Mouse (Mus musculus) lung, postnatal 10 days (tissue): ENCODE data around the gene Mecom.

Experiments
- DNase-seq: peaks from one replicate; pipeline ENCODE4 v3.0.0; 2021

Mecom gene

DNA sequence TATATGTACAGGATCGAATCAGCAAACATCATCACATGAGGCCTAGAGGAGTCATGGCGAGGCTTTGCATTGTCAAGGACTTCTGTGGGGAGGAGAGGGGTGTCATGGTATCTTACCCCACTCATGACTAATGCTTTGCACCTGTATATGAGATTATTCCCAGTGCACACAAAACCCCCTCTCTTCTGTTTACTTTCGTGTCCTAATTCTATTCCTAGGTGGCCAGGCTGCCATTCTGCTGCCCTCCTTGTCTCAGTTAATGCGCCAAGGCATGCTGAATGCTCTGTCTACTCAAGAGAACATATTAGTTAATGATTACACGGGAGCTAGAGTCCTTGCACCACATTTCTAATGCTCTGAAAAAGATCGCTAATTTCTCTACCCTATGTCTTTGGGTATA lies 412.0 kb downstream of the Mecom start:
- no peak for DNase-seq

DNA sequence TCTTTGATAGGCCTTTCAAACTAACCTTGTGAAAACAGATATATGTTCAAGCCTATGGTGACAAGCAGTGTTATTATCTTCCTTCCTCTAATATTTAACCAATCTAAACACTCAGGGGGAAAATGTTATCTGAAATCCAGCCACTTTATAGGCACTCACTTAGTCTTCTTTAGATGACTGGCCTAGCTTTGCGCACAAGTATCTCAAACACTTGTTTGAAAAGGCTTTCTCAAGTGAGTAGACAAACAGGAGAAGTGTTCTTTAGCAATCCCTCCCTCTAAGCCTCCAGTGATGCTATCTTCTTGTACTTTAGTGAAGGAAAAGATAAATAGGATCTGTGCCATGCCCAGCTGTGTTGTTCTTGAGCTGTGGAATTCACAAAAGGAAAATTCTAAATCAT lies 412.7 kb downstream of the Mecom start:
- DNase-seq, result peak; percentile 11

DNA sequence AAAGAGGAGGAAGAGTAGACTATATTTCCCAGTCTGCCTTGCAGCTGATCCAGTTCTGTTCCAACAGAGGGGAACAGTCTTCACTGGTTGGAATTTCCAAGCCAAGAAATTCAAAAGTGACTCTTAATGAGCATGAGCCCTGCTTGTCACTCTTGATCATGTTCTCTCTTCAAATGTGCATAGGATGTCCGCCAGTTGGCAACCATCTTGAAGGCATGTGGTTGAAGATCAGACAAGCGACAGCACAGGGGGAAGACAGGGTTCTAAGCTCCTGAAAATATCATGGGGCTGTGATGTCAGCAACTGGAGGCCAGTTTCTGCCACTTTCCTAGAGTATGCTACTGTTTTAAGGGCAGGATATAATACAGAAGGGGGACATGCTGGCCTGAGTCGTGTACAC lies 414.8 kb downstream of the Mecom start:
- DNase-seq, result no peak

DNA sequence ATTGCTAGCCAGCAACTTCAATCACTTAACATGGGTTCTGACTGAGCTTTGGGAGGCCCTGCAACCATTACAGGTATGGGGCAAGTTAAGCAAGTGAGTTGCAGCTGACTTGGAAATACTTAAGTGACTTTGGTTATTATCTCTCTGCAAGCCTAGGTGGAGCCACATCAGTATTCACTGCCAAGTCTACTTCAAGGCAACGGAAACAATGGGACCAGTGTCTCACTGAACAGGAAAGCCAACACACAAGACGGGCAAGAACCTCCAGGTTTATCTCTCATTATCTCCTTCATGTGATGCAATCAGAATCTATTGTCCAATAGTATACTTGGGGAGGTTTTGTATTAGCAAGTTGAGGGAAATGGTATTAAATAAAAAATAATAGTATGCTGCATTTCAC lies 415.4 kb downstream of the Mecom start:
- DNase-seq, result no peak

DNA sequence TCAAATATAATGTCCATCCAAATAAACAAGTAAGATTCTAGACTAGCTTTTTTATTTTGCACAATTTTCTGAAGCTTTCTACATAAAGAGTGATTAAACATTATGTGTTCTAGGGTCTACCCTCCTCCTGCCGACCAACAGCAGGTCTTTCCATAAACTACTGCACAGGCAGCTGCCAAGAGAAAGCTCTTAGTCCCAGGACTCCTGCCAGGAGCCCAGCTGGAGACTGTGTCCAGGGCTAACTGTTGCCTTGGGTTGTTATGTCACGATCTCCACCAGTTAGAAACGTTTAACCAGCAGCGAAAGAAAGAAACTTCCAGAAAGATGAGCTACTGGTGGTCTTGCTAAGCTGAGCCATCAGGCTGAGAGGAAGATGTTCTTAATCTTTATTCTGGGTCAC lies 417.3 kb downstream of the Mecom start:
- DNase-seq, result peak; percentile 71

DNA sequence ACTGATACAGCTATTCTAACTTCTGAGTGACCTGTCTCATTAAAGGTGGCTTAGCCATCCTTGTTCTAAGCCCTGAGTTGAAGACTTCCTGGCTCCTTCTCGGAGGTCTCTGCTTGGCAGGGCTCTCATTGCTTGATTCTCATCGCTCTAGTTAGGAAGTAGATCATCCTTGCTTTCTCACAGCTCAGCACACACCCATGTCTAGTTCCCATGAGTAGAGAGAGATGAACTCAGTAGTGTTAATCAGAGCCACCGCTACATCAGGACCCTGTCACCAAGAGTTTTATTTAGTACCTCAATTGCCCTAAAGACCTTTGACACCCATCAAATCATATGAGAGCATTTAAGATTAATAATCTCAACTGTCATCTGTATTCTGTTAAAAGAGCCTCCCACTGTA lies 425.2 kb downstream of the Mecom start:
- DNase-seq, result no peak

DNA sequence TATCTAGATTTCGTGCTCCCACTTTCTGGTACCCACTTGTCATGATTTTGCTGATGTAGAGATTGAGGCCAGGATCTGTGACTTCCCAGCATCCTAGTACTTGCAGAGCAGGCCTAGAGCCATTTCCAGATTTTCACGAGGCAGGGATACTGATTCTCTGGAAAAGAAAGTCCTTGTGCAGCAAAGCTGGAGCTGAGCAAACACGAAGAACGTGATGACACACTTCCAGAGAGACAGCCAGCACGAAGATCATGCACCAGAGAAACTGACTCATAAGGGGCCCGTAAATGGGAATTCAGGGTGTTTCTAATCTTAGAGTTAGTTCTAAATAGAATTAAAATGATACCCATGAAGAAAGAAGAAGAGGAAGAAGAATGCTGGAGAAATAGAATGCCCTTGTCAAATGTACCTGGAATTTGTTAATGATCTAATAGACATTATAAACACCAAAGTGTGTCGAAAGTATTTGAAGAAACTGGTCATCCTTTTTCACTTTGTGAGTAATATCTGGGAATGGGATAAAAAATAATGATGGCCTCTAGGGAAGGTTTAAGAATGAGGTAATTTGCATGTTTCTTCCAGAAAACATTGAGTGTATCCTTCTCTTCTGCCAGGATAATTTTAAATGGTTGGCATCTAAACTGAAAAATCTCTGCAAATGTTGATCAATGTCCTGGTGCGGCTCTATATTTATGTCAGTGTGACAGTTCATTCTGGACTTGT lies 426.9 kb downstream of the Mecom start:
- DNase-seq, result no peak

DNA sequence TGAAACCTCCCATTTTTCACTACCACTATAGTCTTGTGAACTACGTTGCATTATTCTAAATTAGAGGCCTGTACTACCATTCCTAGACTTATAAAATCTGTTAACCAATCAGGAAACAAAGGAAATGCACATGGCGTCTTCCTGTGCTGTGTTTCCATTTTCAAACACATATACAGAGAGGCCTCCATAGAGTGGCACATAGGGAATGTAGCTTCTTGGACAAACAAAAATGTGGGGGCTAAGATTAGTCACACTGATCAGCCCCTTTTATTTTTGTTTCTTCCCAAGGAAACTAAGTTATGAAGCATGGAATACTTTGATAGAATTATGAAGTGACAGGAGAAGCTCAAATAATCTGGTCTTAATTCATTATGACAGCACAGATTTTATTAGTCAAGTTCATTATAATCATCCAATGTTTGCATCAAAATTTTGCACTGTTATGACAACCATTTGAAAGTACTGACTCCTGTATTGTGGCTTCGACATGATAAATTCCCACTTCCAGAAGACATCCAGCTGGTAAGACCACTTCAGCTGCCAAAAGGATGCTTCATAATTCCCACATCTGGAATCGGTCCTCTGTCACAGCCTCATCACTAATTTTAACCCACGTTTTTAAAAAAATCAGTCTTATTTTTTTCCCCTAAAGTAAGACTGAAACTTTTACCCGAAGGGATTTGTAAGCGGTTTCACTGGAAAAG lies 429.1 kb downstream of the Mecom start:
- DNase-seq, result peak; percentile 20

DNA sequence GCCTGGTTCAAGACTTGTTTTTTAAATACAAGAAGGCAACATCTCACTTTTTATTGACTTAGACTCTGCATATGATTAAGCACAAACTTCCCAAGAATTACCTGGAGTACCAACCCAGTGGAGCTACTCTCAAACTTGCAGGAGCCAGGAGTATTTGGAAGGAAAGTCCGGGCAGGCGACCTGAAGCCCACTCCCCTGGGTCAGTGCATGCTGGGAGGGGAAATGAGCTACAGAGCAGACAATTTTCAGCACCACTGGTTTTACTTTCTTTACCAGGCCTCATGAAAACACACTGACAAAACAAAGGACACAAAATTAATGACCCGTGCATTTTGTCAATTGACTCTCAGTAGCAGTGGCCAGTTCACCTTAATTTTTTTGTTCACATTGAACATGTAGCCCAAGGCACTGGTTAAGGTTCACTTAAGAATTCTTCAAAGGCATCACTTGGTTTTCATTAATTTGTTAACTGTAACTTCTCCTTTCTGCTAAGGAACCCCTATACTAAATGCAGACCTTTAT lies 434.5 kb downstream of the Mecom start:
- no peak for DNase-seq

DNA sequence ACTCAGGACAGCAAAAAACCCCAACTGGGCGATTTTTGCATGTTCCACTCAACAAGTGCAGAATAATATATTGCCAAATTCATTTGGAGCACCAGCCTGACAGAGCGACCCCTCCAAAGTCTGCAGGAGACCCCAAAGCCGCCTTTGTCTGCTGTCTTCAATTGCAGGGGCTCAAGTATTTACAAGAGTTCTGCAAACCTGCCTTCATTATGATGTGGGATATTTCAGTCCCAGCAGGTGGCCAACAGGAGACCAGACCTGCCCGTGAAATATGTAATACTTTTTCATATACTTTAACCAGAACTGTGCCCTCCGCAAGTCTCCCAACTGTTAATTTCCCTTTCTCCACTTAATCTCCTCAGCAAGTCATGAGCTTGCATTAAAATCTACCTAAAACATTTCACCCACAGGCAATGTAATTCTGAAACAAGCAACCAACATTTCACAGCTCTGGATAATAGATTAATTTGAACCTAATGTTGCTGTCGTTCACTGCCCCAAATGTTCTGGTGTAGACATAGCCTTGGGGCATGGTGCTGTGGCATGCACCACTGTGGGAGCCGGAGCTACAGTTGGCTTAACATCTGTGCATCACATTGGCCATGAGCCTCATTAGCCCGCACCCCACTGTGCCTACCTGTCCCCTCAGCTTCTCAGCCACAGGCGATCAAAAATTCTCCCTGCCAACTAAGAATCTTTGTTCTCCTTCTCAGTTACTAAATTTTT lies 439.7 kb downstream of the Mecom start:
- DNase-seq, result no peak

DNA sequence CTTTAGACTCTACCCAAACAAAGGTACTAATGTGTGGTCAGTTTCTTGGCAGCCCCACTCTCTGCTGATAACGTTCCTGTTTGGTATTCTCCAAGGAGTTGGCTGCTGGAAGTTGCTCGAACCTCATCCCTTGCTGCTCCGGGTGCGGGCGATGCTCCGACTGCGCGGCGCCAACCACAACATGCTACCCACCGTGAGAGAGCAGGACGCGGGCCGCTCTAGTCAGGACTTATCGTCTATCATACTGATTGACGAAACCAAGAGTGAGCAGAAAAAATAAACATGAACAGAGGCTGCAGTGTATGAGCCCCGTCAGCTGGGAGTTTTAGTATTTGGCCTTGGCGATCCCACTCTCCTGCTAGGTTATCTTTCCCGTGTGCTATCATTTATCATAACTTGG lies 441.3 kb downstream of the Mecom start:
- peak; percentile 32 for DNase-seq

DNA sequence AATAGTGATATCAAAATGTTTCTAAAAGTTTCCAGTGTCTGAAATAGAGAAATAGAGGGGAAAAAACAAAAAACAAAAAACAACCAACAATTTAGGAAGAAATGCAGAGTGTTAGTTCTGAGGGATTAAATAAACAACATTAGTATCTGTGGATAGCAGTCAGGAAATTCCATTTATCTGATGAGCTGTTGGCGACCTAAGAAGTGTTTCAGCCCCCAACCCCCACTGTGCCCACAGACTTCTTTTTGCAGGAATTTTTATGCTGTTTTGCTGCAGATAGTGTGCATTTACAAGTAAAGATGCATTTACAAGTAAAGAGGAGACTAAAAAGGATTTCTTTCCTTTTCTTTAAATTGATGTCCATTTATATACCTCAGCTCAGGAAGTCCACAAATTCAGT lies 441.9 kb downstream of the Mecom start:
- DNase-seq, result peak; percentile 47

DNA sequence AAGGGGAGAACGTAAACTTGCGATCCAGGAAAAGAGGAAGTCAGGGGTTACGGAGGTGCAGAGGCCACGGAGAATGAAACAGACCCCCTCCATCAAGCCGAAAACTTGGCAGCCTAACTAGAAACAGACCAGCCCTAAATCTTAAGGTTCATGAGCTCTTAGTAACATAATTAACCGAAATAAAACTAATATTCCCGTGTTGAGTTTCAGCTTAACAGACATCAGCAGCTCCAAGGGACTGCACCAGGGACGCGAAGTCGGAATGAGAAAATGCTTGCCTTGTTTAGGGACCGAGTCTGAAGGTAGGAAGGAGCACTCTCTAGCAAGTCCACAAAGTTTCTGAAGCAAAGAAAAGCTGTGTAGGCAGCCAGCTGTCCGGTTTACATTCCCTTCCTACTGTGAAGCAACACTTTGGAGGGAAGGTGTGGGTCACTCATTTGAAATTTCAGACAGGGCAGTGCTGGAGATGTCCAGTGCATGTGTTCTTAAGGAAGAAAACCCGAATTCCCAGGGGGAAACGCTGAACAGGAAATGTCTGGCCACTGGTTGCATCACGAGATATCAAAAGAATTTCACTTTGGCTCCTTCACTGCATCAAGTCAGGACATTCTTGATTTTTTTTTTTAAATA lies 442.5 kb downstream of the Mecom start:
- peak; percentile 67 for DNase-seq

DNA sequence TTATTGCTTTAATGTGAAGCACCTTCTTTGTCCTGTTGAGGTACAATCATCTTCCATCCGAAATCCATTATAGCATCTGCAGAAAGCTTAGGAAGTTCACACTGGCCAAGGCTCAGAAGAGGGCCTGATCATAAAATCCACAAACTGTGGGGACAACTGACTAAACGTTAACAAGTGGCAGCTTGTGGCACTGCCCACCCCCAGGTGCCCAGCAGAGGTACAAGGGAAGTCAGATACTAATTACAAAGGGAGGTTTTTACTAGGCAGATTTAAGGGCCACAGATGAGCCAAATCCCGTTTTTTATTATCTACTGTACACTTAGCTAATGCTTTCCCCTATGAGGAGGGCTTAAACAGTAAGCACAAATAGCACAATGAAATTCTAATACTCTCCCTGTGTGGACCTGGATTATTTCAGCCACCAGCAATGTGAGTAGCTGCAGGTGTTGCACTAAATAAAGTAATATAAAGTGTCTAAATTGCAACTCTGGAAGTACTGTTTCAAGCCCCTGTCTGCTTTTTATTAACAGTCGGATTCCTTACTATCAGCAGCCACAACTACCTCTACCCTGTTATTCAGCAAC lies 443.2 kb downstream of the Mecom start:
- no peak for DNase-seq

DNA sequence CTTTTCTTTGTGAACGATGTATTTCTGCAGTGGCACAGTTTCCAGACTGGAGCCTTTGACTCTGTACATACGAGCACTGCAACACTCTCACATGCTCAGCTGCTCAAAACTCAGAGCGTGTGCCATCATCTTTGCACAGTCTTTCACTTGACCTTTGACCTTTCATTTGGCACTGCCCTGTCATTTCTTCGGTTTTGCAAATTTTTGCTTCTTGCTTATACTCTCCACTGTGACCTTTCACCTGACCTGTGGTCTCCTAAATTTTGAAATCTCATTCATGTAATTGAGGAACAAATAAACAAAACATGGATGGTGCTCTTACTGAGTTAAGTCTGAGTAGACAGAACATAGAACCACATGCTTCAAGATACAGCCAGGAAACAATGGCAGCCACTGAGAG lies 446.7 kb downstream of the Mecom start:
- no peak for DNase-seq

DNA sequence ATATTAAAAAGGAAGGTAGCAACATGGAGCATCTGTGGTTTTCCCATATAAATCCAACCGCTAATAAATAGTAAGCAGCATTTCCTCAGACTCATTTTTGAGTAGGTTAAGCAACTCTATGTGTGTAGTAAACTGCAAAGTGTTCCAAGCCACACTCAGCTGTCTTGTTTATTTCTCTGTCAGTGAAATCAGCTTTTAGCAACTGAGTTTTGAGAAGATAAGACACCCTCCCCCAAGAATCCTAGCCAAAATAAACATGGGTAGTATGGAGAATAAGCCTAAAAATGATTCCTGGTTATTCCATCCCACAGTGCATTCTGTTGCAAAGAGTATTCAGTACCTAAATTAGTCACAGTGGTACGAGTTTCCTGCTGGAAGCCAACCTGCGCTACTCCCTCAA lies 450.1 kb downstream of the Mecom start:
- DNase-seq, result no peak

DNA sequence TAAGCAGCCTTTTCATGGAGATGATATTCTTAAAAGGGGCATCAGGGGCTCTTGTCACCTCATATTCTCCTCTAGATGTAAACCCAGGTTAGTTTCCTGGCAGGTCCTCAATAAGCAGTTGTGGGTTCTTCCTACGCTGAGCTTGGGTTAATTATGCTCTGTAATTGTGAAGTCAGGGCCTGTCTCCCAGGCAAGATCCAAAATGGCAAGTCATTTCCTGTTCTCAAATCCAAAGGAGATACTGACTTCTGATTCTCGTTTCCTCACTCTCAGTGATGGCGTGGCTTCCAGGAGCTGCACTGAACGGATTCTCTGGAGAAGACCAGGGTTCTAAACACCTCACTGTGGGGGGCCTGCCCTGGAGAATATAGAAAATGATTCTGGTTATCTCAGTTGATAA lies 450.7 kb downstream of the Mecom start:
- no peak for DNase-seq

DNA sequence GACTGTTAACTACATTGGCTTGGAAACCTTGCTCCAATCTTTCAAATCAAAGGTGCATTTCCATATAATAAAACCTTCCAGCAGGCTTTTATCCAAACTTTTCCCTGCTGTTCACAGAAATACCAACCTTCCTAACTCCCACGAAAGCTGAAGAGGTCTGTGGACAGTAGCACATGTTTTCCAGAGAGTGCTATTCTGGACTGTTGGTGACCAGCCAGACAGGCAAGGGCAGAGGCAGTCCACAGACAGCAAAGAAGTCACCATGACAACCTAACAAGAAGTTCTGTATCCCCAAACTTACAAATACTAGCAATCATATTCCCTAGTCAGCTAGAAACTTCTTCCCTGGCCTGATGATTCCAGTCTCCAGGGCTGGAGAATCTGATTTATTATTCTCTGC lies 454.8 kb downstream of the Mecom start:
- DNase-seq, result peak; percentile 30

DNA sequence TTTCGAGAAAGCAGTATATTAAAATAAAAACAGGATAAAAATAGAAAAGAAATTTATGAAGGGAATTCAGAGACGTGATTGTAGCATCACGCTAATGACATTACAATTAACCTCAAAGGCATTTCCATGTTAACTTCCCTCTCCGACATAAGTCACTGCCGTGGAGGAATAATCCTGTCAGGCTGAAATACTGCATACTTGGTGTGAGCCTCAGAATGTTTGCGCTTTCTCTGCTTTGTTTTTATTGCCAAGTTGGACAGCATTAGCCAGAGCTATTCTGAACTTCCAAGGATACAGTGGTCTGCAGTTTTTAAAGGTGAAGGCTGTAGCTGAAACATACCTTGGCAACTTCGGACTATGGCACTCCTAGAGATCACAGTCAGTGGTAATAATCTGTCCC lies 455.3 kb downstream of the Mecom start:
- no peak for DNase-seq

DNA sequence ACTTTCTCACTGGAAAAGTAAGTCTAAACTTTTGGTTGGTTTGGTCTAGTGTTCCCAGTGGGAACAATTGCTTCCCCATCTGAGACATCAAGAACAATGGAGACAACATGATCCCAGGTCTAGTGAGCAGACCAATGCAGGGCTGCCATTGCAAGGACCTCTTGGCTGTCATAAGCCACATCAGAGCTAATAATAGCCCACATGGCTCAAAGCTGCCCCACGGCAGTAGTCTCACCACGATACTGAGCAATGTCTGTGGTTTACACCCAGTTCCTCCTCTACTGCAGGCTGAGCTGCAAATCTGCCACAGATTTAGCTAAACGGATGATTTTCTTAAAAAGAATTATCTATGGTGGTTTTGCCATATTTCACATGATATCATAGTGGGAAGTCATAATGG lies 455.9 kb downstream of the Mecom start:
- DNase-seq, result no peak

DNA sequence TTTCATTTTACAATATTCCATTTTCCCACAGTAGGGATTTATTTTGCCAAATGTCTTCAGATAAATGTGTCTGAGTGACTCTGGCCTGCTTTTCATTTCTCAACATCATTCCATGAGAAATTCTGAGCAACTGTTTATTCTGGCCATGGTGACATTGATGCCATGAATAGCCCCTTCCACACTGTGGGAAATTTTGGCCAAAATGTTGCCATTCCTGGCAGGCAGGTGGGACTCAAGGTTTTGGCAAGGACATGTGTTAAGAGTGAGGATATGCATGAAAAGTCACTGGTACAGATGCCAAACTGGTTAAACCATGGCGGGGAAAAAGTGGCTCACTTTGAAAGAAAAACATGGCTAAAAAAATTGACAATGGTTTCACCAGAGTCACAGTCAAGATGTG lies 456.4 kb downstream of the Mecom start:
- no peak for DNase-seq

DNA sequence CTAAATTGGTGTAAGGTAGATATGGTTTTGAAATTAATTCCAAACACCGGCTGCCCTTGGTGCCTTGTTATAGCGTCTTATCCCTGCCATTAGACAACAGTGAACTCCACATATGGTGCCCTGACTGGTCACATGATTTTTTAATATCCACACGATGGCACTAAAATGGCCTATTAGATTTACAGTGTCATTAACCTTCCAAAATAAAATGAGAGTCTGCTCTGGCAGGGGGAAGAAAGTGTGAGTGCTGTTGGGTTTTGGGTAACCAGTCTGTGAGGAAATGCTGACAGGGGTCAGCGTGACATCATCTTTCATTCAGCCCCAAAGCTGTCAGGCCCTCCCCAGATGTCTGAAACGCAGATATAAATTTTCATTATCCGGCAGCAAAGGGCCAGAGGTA lies 461.7 kb downstream of the Mecom start:
- no peak for DNase-seq

DNA sequence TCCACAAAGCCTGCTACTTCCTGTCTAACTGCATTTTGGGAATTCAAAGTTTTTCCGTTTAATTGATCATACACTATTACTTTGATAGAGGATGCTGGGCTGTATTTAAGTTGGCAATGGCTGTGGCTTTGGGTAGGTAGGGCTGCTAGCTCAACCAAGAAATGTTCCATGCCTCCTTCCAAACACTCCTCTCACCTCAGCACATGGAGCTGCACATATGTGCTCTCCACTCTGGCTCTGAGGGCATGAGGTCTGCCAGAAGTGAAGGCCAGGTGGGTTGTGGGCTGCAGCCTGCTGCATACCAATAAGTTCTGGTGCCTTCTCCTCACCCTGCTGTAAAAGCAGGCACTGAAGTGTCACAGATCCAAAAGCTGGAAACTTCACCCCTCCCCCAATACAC lies 464.0 kb downstream of the Mecom start:
- no peak for DNase-seq
